18 mouse cellular contexts compared by ENCODE assay signal in genomic region chr5:124253555-124253954, GRCm38 (mm10).
"Had no signal": no experiment of that assay in that cellular context is flagged by ENCODE, and none has a peak within 500 bp of the region (broad histone marks: within the 10 kb centered on the region; RNA-seq: fewer than 3 reads in every experiment).

No protein-coding gene starts in this region.

- DNase-seq: liver, postnatal 0 days; lung, adult 2 months; lung, postnatal 4 days; right cerebral cortex, postnatal 25 days; right cerebral cortex, postnatal 4 days; spleen, adult 18-20 months; thymus, adult 18-20 months; thymus, postnatal 14 days; thymus, postnatal 36 days had no signal

- H3K27ac ChIP-seq: liver, embryonic 15.5 days; lung, embryonic 15.5 days; midbrain, embryonic 10.5 days; midbrain, embryonic 13.5 days; midbrain, embryonic 15.5 days; neural tube, embryonic 13.5 days; neural tube, embryonic 15.5 days had no signal

- H3K4me2 ChIP-seq: liver, embryonic 15.5 days; lung, embryonic 15.5 days; midbrain, embryonic 13.5 days; midbrain, embryonic 15.5 days; neural tube, embryonic 13.5 days; neural tube, embryonic 15.5 days had no signal

- H3K27me3 ChIP-seq: lung, embryonic 15.5 days; midbrain, embryonic 13.5 days; midbrain, embryonic 15.5 days; neural tube, embryonic 13.5 days; neural tube, embryonic 15.5 days had no signal

- ATAC-seq: liver, postnatal 0 days; lung, postnatal 0 days; midbrain, embryonic 13.5 days; midbrain, embryonic 15.5 days had no signal

- H3K4me3 ChIP-seq: liver, embryonic 15.5 days; lung, embryonic 15.5 days; midbrain, embryonic 10.5 days; midbrain, embryonic 13.5 days; midbrain, embryonic 15.5 days; myocyte; neural tube, embryonic 13.5 days; neural tube, embryonic 15.5 days had no signal

- H3K9me3 ChIP-seq: liver, embryonic 15.5 days; lung, embryonic 15.5 days; midbrain, embryonic 10.5 days; midbrain, embryonic 13.5 days; midbrain, embryonic 15.5 days; neural tube, embryonic 13.5 days; neural tube, embryonic 15.5 days had no signal

- H3K9ac ChIP-seq: liver, embryonic 15.5 days; liver, postnatal 0 days; lung, embryonic 15.5 days; midbrain, embryonic 13.5 days; midbrain, embryonic 15.5 days; neural tube, embryonic 13.5 days; neural tube, embryonic 15.5 days had no signal
